Mouse (Mus musculus) heart, embryonic 10.5 days (tissue): Measurements from ENCODE around the gene Snapc1. TPM values are rescaled to one million over a fixed set of nuclear protein-coding genes. Genes with fewer than 3 reads are reported as not detected.

Experiments
- DNase-seq: peaks from one replicate; pipeline ENCODE4 v3.0.0-alpha.2; 2017; ENCODE audit warnings: low spot score
- H3K27ac ChIP-seq: fragments of 300-500 bp; sonication (generic); 2 replicates; pipeline ENCODE4 v1.5.1; 2016; ENCODE audit warnings: mild to moderate bottlenecking
- H3K27me3 ChIP-seq: fragments of 300-500 bp; sonication (generic); 2 replicates; pipeline ENCODE4 v1.6.1; 2016; ENCODE audit warnings: mild to moderate bottlenecking; ENCODE audit not compliant: poor library complexity, insufficient read depth, severe bottlenecking
- H3K36me3 ChIP-seq: fragments of 300-500 bp; sonication (generic); 2 replicates; pipeline ENCODE4 v1.6.1; 2016; ENCODE audit warnings: mild to moderate bottlenecking, moderate library complexity
- H3K4me1 ChIP-seq: fragments of 300-500 bp; sonication (generic); 2 replicates; pipeline ENCODE4 v1.6.1; 2016; ENCODE audit warnings: mild to moderate bottlenecking
- H3K4me3 ChIP-seq: fragments of 300-500 bp; sonication (generic); 2 replicates; pipeline ENCODE4 v1.5.1; 2016; ENCODE audit warnings: mild to moderate bottlenecking, moderate library complexity
- H3K9me3 ChIP-seq: fragments of 300-500 bp; sonication (generic); 2 replicates; pipeline ENCODE4 v1.6.1; 2016; ENCODE audit warnings: mild to moderate bottlenecking, moderate library complexity
- WGBS: fragments of 180-500 bp; shearing (Covaris S2); methylation state at CpG from one replicate; pipeline ENCODE4 v1.1.7; 2016; 5-methylcytosine and 5-hydroxymethylcytosine counted together
- polyA plus RNA-seq: library from polyadenylated mRNA; unstranded; fragments of >200 nt; fragmentation: Nextera tagmentation; extraction: Ambion mirVana; gene quantifications from 2 replicates; pipeline ENCODE4 v1.2.1, GENCODE M21; 2016

The Snapc1 gene
- polyA plus RNA-seq, 1 experiment from 2014 or later = 24.1 TPM

DNA sequence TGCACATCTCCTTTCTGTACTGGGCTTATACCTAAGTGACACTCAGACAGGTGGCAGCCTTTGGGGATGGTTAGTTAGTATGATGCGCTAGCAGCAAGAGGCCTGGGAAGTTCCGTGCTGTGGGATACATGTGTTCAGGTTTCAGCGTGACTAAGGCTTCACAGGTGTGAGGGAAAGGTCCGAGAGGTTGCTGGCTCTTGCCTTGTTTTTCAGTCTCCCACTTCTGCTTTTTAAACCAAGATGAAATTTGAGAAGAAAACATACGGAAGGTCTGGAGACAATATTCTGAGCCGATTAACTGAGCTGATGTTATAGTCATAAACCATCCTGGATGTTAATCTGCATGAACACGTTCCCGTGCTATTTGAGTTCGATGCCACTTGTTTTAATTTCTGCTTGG, 38.2 kb downstream of the Snapc1 start:
- H3K9me3 ChIP-seq = no peaks in the 10 kb centered on the region
- no peak overlapping the region for H3K27ac ChIP-seq
- H3K4me3 ChIP-seq = no peak overlapping the region
- no peaks in the 10 kb centered on the region for H3K36me3 ChIP-seq
- DNase-seq = no peak
- 87% methylated on average over 9 of the region's 9 CpGs for WGBS
- peaks cover 27% of the 10 kb centered on the region for H3K27me3 ChIP-seq
- H3K4me1 ChIP-seq = peaks cover 6% of the 10 kb centered on the region

DNA sequence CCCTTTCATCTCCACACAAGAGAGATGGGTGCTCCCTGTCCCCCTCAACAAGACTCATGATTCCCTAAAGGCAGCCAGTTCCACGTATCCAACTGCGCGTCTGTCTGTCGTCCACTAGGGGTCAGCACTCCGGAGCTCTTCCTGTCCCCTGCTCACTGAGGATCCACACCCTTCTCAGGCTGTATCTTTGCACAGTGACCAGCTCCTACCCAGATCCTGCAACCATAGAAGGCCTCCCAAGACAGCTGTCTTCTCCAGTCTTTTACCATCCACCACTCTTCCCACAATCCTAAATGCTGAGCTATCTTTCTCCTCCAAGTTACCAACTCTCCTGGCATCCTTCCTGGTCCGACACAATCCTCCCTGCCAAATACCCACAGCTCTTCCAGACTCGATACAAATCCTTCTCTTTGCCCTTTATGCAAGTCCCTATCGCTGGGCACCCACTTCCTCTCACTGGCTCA, 45.2 kb downstream of the Snapc1 start:
- peaks cover 5% of the 10 kb centered on the region for H3K27me3 ChIP-seq

DNA sequence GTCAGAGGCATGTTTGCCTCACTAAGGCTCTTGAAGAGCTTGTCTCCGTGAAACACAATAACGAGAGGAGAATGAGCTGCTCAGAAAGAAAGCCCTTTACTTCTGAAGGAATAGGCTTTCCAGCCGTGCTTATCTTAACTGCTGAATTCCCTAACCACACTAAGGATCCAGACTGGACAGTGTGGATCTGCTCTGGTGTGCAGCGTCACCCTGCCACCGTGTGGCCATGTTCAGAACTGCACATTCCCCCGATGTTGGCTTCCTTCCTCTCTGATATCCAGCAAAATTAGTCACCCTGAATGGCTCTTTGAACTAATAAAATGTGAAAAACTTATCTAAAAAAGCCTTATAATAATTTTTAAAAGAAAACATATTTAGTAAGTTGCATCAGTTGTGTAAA, 49.5 kb downstream of the Snapc1 start:
- H3K9me3 ChIP-seq = no peaks in the 10 kb centered on the region
- peaks cover 6% of the 10 kb centered on the region for H3K4me1 ChIP-seq
- under 1% methylated on average over 6 of the region's 6 CpGs for WGBS
- peak; percentile 84 for DNase-seq
- H3K4me3 ChIP-seq = peak overlapping the region; percentile 43
- no peaks in the 10 kb centered on the region for H3K36me3 ChIP-seq
- no peaks in the 10 kb centered on the region for H3K27me3 ChIP-seq
- 0 out of 2 replicates have a peak overlapping the region, but pooled peaks have one; percentile 17 for H3K27ac ChIP-seq

More for the DNA sequence above, 45.2 kb downstream of the Snapc1 start:
- WGBS = 22% methylated on average over 8 of the region's 8 CpGs
- H3K4me3 ChIP-seq = no peak overlapping the region
- H3K9me3 ChIP-seq = no peaks in the 10 kb centered on the region
- no peak overlapping the region for H3K27ac ChIP-seq
- no peaks in the 10 kb centered on the region for H3K36me3 ChIP-seq
- DNase-seq = no peak
- H3K4me1 ChIP-seq = peaks cover 6% of the 10 kb centered on the region

DNA sequence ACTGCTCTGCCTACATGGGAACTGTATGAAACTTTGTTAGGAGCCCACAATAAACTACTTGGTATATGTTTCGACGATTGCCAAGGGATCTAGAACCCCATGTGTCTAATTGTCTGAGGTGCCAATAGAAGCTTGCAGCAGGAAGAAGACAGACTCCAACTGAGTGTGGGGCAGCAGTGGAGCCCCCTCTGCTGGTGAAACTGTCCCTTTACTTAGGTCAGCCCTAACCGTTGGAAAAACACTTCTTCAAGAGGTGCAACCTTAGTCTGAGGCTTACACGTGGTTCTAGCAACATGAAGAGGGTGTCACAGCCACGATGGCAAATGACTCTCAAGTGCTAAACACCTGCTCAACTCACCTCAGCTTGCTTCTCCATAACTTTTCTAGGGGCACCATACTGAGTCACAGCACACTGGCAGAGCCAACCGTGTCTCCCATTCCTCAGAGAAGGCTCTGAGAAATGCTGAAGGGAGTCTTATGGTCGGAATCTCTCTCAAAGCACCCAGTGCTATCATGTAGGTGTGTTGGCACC, 50.5 kb downstream of the Snapc1 start:
- no peak for DNase-seq
- no peak overlapping the region for H3K27ac ChIP-seq
- H3K36me3 ChIP-seq = no peaks in the 10 kb centered on the region
- no peaks in the 10 kb centered on the region for H3K27me3 ChIP-seq
- no peaks in the 10 kb centered on the region for H3K9me3 ChIP-seq
- WGBS = 60% methylated on average over 7 of the region's 7 CpGs
- peaks cover 6% of the 10 kb centered on the region for H3K4me1 ChIP-seq
- no peak overlapping the region for H3K4me3 ChIP-seq

DNA sequence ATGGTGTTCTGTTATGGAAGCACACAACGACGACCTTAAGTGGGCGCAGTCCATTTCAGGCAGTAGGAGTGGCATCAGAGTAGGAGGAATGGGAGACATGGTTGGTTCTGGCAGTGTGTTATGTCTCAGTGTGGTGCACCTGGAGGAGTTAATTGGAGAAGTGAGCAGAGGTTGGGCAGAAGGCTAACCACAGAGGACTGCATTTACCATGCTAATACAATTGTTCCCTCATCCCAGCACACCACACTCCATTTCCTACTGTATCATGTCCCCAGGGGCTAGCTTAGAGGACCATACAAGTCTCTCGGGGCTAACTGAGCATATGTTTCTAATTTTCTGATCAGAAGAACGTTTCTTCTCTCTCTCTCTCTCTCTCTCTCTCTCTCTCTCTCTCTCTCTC, 51.2 kb downstream of the Snapc1 start:
- no peak overlapping the region for H3K27ac ChIP-seq
- WGBS = 82% methylated on average over 5 of the region's 5 CpGs
- H3K4me1 ChIP-seq = peaks cover 6% of the 10 kb centered on the region
- no peaks in the 10 kb centered on the region for H3K27me3 ChIP-seq
- H3K36me3 ChIP-seq = no peaks in the 10 kb centered on the region
- DNase-seq = no peak
- H3K4me3 ChIP-seq = no peak overlapping the region
- no peaks in the 10 kb centered on the region for H3K9me3 ChIP-seq

DNA sequence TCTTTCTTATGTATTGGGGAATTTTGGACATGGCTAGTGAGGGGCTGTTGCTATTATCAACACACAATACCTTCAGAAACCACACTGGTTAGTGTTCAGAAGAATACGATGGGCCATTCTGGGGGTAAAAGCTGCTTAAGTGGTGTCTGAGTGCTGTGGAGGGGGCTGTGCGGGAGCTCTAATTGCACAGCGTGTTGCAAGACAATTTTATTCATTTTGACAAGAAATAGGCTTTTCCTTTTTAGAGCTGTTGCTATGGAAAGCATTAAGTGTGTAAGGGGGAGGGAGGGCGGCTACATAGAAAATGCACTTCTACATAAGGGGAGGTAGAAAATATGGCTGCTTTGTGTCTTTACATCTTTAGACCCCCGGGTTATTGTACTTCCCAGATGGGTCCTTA, 59.0 kb downstream of the Snapc1 start:
- no peaks in the 10 kb centered on the region for H3K9me3 ChIP-seq
- DNase-seq = no peak
- no peak overlapping the region for H3K27ac ChIP-seq
- no peaks in the 10 kb centered on the region for H3K4me1 ChIP-seq
- no peaks in the 10 kb centered on the region for H3K27me3 ChIP-seq
- no peak overlapping the region for H3K4me3 ChIP-seq
- H3K36me3 ChIP-seq = no peaks in the 10 kb centered on the region
- WGBS = 86% methylated on average over 5 of the region's 5 CpGs

DNA sequence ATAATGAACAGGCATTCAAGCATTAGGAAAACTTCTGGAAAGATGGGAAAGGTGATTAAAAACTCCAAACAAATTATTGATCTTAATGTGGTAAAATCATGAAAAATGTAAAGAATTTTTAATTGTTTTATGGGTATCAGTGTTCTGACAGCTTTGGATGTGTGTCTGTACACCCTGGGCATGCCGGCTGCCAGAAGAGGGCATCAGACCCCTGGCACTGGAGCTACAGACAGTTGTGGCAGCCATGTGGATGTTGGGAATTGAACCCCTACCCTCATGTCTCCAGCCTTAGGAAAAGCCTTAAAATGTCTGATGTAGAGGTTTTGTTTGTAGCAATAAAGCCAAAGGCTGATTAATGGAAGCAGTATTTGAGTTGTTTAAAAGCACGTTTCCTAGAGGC, 60.6 kb downstream of the Snapc1 start:
- Histone ChIP-seq H3K36me3 (no peaks in the 10 kb centered on the region), H3K27ac (no peak overlapping the region), H3K4me3 (no peak overlapping the region), H3K9me3 (no peaks in the 10 kb centered on the region), H3K4me1 (no peaks in the 10 kb centered on the region), H3K27me3 (no peaks in the 10 kb centered on the region)
- DNase-seq = no peak
- 86% methylated on average over 2 of the region's 2 CpGs for WGBS

Other genes starting within 250 kb of the Snapc1 start
- gene Hif1a, start 63.1 kb upstream of the Snapc1 start, polyA plus RNA-seq = 138 and 194 TPM in 2 replicates
- 13.8 and 15.8 TPM in 2 replicates for gene Gm49321, start 26.8 kb upstream of the Snapc1 start, polyA plus RNA-seq
- gene Syt16, start 33.2 kb downstream of the Snapc1 start, polyA plus RNA-seq = 0.32 and 0.33 TPM in 2 replicates